Mouse (Mus musculus) liver, postnatal 0 days (tissue): ENCODE measurements around the gene Golt1a.
A peak's percentile ranks its signal among the peaks of the same experiment; 100 is the strongest.

Experiments
- CTCF ChIP-seq: sonication (generic); IDR thresholded peaks from 2 replicates; pipeline ENCODE4 v1.5.1; 2016; ENCODE audit warnings: antibody characterized with exemption, low read depth
- EP300 ChIP-seq: IDR thresholded peaks from 2 replicates; pipeline ENCODE4 v1.6.1; 2016; ENCODE audit warnings: antibody characterized with exemption, low read depth, mild to moderate bottlenecking

DNA sequence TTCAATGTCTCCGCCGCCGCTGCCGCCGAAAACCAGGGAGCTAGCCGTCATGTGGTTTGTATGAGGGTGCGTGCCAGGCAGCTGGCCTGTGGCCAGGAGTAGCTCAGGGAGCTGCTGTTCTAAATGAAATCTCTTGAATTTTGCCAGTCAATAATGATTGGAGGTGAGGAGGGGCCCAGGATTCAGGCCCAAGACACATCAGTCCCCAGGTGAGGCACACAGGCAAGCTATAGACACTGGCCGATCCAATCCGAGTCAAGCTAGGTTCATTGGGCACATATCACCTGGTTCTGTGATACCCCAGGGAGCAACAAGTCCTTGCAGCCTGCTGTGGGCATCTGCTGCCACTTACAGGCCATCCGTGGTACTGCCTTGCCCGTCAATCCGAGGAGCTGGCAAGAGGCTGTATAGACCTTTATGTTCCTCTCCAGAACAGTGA is 43.8 kb downstream of the Golt1a start:
- TF ChIP-seq CTCF (peak; percentile 95), EP300 (no peak)
